Mouse (Mus musculus) cerebellum, adult (tissue): ENCODE results near the gene Gm14147.
"Not testable (repeated sequence)": the region's sequence is repeated elsewhere in the genome, so short reads cannot be mapped to it uniquely, and the experiment has no call there.

Experiments
- ATAC-seq: cut with Nextera tagmentation; 2 replicates; pipeline ENCODE4 v1.9.2; 2017; ENCODE audit warnings: mild to moderate bottlenecking, moderate library complexity, mixed read lengths; ENCODE audit not compliant: insufficient number of reproducible peaks, low FRiP score, low TSS enrichment

Gene Gm14147

GRCm38 (mm10) chr2:151097945-151098344 is at the start of gene Gm14147:
Gm14147 (plus strand) TSS chr2:151098245.
- not testable (repeated sequence) for ATAC-seq

GRCm38 (mm10) chr2:151056637-151057036 is 41.4 kb upstream of the Gm14147 start:
- no peak for ATAC-seq

GRCm38 (mm10) chr2:151092250-151092649 is 5.8 kb upstream of the Gm14147 start, which contains the start of gene Gm14151:
Gm14151 (minus strand) TSS chr2:151092350.
- not testable (repeated sequence) for ATAC-seq
